Mouse (Mus musculus) embryonic facial prominence, embryonic 13.5 days (tissue): ENCODE data around the gene Cryzl2. TPM values are rescaled to one million over a fixed set of nuclear protein-coding genes. Genes with fewer than 3 reads are reported as not detected.

Source experiments
- ATAC-seq: fragments of 200-750 bp; cut with Nextera tagmentation; 2 replicates; pipeline ENCODE4 v1.8.0; 2017; ENCODE audit warnings: low read depth; ENCODE audit not compliant: insufficient number of reproducible peaks, insufficient read depth, low FRiP score, low TSS enrichment
- H3K27ac ChIP-seq: fragments of 300-500 bp; sonication (generic); 2 replicates; pipeline ENCODE4 v1.5.1; 2015; ENCODE audit warnings: moderate library complexity, mild to moderate bottlenecking, inconsistent platforms
- H3K27me3 ChIP-seq: fragments of 300-500 bp; sonication (generic); 2 replicates; pipeline ENCODE4 v1.6.1; 2015; ENCODE audit warnings: mild to moderate bottlenecking, inconsistent platforms
- H3K36me3 ChIP-seq: fragments of 300-500 bp; sonication (generic); 2 replicates; pipeline ENCODE4 v1.6.1; 2015; ENCODE audit warnings: mild to moderate bottlenecking, inconsistent platforms
- H3K4me1 ChIP-seq: fragments of 300-500 bp; sonication (generic); 2 replicates; pipeline ENCODE4 v1.6.1; 2015; ENCODE audit warnings: inconsistent platforms
- H3K4me2 ChIP-seq: fragments of 300-500 bp; sonication (generic); 2 replicates; pipeline ENCODE4 v1.6.1; 2015; ENCODE audit warnings: moderate library complexity, mild to moderate bottlenecking, inconsistent platforms
- H3K4me3 ChIP-seq: fragments of 300-500 bp; sonication (generic); 2 replicates; pipeline ENCODE4 v1.5.1; 2015; ENCODE audit warnings: mild to moderate bottlenecking, inconsistent platforms
- H3K9ac ChIP-seq: fragments of 300-500 bp; sonication (generic); 2 replicates; pipeline ENCODE4 v1.6.1; 2015; ENCODE audit warnings: mild to moderate bottlenecking, inconsistent platforms
- H3K9me3 ChIP-seq: fragments of 300-500 bp; sonication (generic); 2 replicates; pipeline ENCODE4 v1.6.1; 2016; ENCODE audit warnings: inconsistent platforms
- WGBS: fragments of 180-500 bp; shearing (Covaris S2); methylation state at CpG from one replicate; pipeline ENCODE4 v1.1.7; 2015; ENCODE audit warnings: mixed read lengths; 5-methylcytosine and 5-hydroxymethylcytosine counted together
- polyA plus RNA-seq: library from polyadenylated mRNA; unstranded; fragments of >200 nt; fragmentation: Nextera tagmentation; extraction: Ambion mirVana; gene quantifications from 2 replicates; pipeline ENCODE4 v1.2.1, GENCODE M21; 2015

The Cryzl2 gene
- polyA plus RNA-seq, 1 experiment from 2014 or later = 9.3 TPM

DNA sequence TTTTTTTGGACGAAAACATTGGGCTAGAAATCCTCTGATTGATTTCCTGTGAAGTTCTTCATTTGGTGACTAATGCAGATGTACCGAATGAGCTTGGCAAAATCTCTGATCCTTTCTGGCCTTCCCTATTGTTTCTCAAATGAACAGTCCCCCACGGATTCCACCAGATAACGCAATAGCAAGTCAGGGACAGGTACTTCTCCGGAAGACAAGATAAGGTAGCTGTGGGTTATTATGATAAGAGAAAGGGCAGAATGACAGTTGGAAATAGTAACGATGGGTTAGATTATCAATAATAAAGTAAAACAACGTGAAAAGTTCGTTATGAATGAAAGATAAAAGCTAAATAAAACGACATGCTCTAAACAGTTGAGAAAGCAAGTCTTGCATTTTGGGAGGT, 55.2 kb downstream of the Cryzl2 start:
- Histone ChIP-seq H3K4me3 (no peak overlapping the region), H3K27me3 (peaks cover 2% of the 10 kb centered on the region; the same call in 1 of the 2 replicates), H3K27ac (no peak overlapping the region), H3K9ac (no peak overlapping the region), H3K4me2 (no peak overlapping the region), H3K36me3 (no peaks in the 10 kb centered on the region), H3K4me1 (peaks cover 12% of the 10 kb centered on the region), H3K9me3 (no peaks in the 10 kb centered on the region)
- 81% methylated on average over 9 of the region's 9 CpGs for WGBS
- ATAC-seq = no peak

DNA sequence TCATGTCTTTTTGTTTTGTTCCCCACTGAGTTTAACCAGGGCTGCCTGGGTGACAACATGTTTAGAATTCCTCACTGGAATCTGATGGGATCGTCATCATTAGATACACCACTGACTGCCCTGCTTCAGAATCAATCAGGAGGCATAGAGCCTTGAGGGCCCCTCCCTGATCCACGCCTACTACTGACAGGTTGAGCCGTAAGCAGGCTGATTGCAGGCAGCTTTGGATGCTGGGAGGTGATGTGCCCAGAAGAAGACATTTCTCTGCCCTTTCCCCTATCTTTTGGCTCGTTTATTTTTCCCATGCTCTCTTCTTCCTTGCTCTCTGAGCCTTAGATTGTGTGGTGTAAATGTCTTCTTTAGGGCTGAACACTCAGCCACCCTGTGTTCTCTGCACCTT, 55.9 kb downstream of the Cryzl2 start:
- H3K27ac ChIP-seq = no peak overlapping the region
- H3K4me1 ChIP-seq = peaks cover 16% of the 10 kb centered on the region
- WGBS = 64% methylated on average over 4 of the region's 4 CpGs
- H3K36me3 ChIP-seq = no peaks in the 10 kb centered on the region
- peaks cover 2% of the 10 kb centered on the region; the same call in 1 of the 2 replicates for H3K27me3 ChIP-seq
- no peak overlapping the region for H3K4me2 ChIP-seq
- H3K4me3 ChIP-seq = no peak overlapping the region
- H3K9me3 ChIP-seq = no peaks in the 10 kb centered on the region
- no peak for ATAC-seq
- no peak overlapping the region for H3K9ac ChIP-seq

DNA sequence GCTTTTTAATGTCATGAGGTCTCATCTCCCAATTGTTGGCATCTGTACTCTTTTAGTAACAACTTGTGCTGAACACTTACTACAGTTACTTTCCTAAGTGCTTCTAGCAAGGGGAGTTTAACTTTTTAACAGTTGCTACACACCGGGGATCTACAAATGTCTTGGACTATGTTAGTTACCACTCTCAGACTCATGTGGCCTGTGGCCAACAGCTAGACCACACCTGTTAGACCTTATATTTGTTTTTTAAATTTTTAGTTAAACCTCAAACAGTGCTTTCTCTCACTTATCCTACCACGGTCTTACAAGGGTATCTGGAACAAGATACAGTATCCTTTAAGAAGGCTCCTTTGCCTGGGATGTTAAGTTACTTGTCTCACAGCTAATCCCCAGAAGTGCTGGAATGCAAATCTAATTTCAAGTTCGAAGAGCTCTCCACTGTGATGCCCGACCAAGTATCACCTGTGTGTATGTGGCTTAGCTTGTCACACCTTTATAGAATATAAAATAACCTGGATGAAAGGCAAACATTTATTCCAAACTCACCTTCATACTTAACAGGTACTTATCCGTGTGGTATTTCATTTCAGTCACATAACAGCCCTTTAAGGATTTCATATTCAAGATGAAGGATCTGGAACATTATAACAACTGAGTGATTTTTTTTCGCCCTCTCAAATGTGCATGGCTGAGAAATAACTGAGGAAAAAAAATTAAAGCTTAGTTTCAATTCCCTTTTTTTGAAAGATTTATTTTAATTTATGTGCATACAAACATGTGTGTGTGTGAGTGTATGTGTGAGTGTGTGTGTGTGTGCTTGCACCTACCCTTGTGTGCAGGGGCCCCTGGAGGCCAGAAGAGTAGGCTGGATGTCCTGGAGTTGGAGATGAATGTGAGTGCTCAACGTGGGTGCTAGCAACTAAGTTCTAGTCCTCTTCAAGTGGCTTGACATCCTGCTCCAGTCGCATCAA, 58.7 kb downstream of the Cryzl2 start:
- Histone ChIP-seq H3K27me3 (no peaks in the 10 kb centered on the region; the same call in 1 of the 2 replicates), H3K36me3 (no peaks in the 10 kb centered on the region), H3K4me2 (no peak overlapping the region), H3K27ac (no peak overlapping the region), H3K4me1 (peaks cover 13% of the 10 kb centered on the region), H3K9me3 (no peaks in the 10 kb centered on the region), H3K9ac (no peak overlapping the region), H3K4me3 (no peak overlapping the region)
- ATAC-seq = no peak
- 79% methylated on average over 8 of the region's 8 CpGs for WGBS

GRCm38 (mm10) chr1:157518111-157518523, 59.7 kb downstream of the Cryzl2 start:
- Histone ChIP-seq H3K9ac (no peak overlapping the region), H3K4me2 (no peak overlapping the region), H3K4me3 (no peak overlapping the region), H3K36me3 (no peaks in the 10 kb centered on the region), H3K27me3 (no peaks in the 10 kb centered on the region), H3K9me3 (no peaks in the 10 kb centered on the region), H3K4me1 (peaks cover 13% of the 10 kb centered on the region), H3K27ac (no peak overlapping the region)
- ATAC-seq = peak; percentile 71; the same call in 1 of the 2 replicates
- WGBS = 43% methylated on average over 4 of the region's 4 CpGs

- no peak overlapping the region for H3K27ac ChIP-seq
- no peak overlapping the region for H3K4me3 ChIP-seq
- peaks cover 13% of the 10 kb centered on the region for H3K4me1 ChIP-seq
- no peak overlapping the region for H3K4me2 ChIP-seq
- WGBS = 76% methylated on average over 2 of the region's 2 CpGs
- no peak for ATAC-seq
- no peaks in the 10 kb centered on the region for H3K27me3 ChIP-seq
- no peaks in the 10 kb centered on the region for H3K9me3 ChIP-seq
- H3K9ac ChIP-seq = no peak overlapping the region
- no peaks in the 10 kb centered on the region for H3K36me3 ChIP-seq
Observed at GRCm38 (mm10) chr1:157519396-157519795, 61.0 kb downstream of the Cryzl2 start.

- Histone ChIP-seq H3K4me1 (peaks cover 16% of the 10 kb centered on the region), H3K27me3 (no peaks in the 10 kb centered on the region), H3K4me2 (no peak overlapping the region), H3K36me3 (no peaks in the 10 kb centered on the region), H3K9me3 (no peaks in the 10 kb centered on the region), H3K27ac (no peak overlapping the region), H3K9ac (no peak overlapping the region), H3K4me3 (no peak overlapping the region)
- 88% methylated on average over 5 of the region's 5 CpGs for WGBS
- no peak for ATAC-seq
Observed at GRCm38 (mm10) chr1:157522322-157522721, 63.9 kb downstream of the Cryzl2 start.

DNA sequence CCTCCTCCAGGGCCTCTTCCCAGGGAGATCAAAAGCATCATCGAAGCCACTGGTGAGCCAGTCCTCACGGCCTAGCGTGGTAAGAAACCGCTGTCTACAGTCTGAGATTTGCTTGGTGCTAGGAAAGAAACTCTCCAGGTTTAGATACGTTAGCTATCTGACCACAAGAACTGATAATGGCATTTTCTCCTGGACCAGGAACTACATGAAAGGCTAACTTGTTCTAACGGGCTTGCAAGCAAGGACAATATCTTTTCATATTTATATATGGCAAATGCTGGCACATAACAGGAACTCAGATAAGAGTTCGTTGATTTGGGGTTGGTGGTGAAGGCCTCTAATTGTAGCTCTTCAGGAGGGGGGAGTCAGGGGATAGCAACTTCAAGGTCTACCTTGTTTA, 66.4 kb downstream of the Cryzl2 start:
- WGBS = 81% methylated on average over 7 of the region's 7 CpGs
- no peak overlapping the region for H3K27ac ChIP-seq
- H3K9ac ChIP-seq = no peak overlapping the region

GRCm38 (mm10) chr1:157525692-157526354, 67.4 kb downstream of the Cryzl2 start:
- Histone ChIP-seq H3K27ac (no peak overlapping the region), H3K4me1 (0 out of 2 replicates have a peak, but pooled peaks cover 2% of the 10 kb centered on the region), H3K4me2 (no peak overlapping the region), H3K9ac (no peak overlapping the region), H3K4me3 (no peak overlapping the region), H3K27me3 (no peaks in the 10 kb centered on the region), H3K9me3 (no peaks in the 10 kb centered on the region), H3K36me3 (no peaks in the 10 kb centered on the region)
- ATAC-seq = no peak
- WGBS = 70% methylated on average over 16 of the region's 16 CpGs

More for the DNA sequence above, 66.4 kb downstream of the Cryzl2 start:
- H3K36me3 ChIP-seq = no peaks in the 10 kb centered on the region
- no peak overlapping the region for H3K4me3 ChIP-seq
- H3K9me3 ChIP-seq = no peaks in the 10 kb centered on the region
- no peak overlapping the region for H3K4me2 ChIP-seq
- H3K27me3 ChIP-seq = no peaks in the 10 kb centered on the region
- ATAC-seq = no peak
- 0 out of 2 replicates have a peak, but pooled peaks cover 2% of the 10 kb centered on the region for H3K4me1 ChIP-seq

DNA sequence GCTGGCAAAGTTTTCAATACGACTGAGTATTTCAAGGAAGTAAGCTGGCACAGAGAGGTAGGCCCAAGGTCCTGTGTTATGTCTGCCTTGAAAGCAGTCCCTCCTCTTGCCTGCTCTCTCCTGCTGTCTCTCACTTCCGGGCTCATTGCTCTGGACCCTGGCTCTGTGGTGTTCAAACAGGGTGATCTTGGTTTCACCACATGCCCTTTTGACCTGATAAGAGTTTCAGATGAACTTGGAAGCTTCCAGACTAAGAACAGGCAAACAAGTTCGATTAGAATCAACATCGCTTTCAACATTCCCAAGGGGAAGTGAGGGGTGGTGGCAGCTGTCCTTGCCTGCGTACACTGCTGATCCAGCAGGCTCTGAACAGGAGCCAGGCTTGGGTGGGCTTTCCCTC, 68.2 kb downstream of the Cryzl2 start:
- WGBS = 64% methylated on average over 5 of the region's 5 CpGs
- no peak for ATAC-seq

DNA sequence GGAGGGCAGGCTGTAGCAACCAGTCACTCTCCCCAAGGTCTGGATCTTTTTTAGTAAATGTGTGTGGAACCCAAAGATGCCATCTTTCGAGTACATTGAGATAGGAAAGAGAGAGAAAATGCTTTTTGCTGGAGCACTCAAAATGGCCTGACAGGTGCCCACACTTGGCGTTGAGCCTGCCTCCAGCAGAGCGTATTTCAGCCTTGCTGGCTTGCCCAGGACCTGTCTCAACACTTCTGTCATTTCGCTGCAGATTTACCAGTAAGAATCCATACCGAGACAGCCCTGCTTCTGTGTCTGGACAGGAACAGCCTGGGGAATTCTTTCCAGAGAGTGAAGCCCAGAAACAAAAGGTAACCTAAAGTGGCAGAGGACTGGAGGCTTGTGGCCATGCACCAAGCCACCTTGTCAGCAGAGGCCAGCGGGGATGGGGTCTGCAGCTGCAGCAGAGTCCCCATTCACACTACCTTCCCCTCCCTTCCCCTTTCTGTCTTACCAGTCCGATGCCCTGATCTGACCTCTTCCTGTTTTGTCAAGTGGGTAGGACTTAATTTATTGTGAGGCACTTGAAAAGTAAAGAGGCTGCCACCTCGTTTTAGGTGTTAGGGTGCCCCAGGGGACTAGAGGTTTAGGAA, 74.6 kb downstream of the Cryzl2 start:
- H3K27me3 ChIP-seq = no peaks in the 10 kb centered on the region
- WGBS = 48% methylated on average over 8 of the region's 8 CpGs
- no peak overlapping the region for H3K9ac ChIP-seq
- no peak overlapping the region for H3K4me2 ChIP-seq
- H3K9me3 ChIP-seq = no peaks in the 10 kb centered on the region
- no peak overlapping the region for H3K4me3 ChIP-seq
- H3K36me3 ChIP-seq = no peaks in the 10 kb centered on the region
- ATAC-seq = no peak
- peaks cover 3% of the 10 kb centered on the region; the same call in 1 of the 2 replicates for H3K4me1 ChIP-seq
- H3K27ac ChIP-seq = no peak overlapping the region

More for the DNA sequence above, 68.2 kb downstream of the Cryzl2 start:
- Histone ChIP-seq H3K4me1 (0 out of 2 replicates have a peak, but pooled peaks cover 2% of the 10 kb centered on the region), H3K27me3 (no peaks in the 10 kb centered on the region), H3K4me3 (no peak overlapping the region), H3K9ac (no peak overlapping the region), H3K36me3 (no peaks in the 10 kb centered on the region), H3K27ac (no peak overlapping the region), H3K4me2 (no peak overlapping the region), H3K9me3 (no peaks in the 10 kb centered on the region)

DNA sequence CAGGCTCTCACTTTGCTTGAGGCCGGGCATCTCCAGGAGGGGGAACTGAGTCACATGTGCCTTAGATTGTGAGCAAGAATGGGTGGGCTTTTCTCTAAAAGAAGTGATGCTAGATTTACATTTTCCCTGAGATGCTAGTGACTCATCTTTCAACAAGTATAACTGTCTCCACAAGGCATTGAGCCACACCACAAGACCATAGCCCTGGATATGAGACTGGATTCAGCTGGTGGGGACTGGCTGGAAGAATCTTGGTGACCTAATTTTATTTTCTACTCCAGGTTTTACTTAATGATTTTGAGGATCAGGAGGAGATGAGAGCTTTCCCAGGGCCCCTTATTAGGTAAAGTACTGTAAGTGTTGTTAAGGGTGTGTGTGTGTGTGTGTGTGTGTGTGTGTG, 77.2 kb downstream of the Cryzl2 start:
- H3K27ac ChIP-seq = no peak overlapping the region
- no peak overlapping the region for H3K4me2 ChIP-seq
- H3K9me3 ChIP-seq = no peaks in the 10 kb centered on the region
- peaks cover 3% of the 10 kb centered on the region; the same call in 1 of the 2 replicates for H3K4me1 ChIP-seq
- no peak for ATAC-seq
- no peaks in the 10 kb centered on the region for H3K36me3 ChIP-seq
- H3K27me3 ChIP-seq = no peaks in the 10 kb centered on the region
- H3K9ac ChIP-seq = no peak overlapping the region
- 92% methylated on average over 1 of the region's 1 CpGs for WGBS
- H3K4me3 ChIP-seq = no peak overlapping the region
